Mouse (Mus musculus) megakaryocyte, embryonic 14.5 days (primary cell): ENCODE data around the gene Ppp3ca. TPM values are rescaled to one million over a fixed set of nuclear protein-coding genes. Genes with fewer than 3 reads are reported as not detected.
A peak's percentile ranks its signal among the peaks of the same experiment; 100 is the strongest.

ENCODE experiments used
- H3K27me3 ChIP-seq: replicated peaks from 2 replicates; pipeline ENCODE3; 2012; ENCODE audit warnings: inconsistent platforms
- H3K36me3 ChIP-seq: replicated peaks from 2 replicates; pipeline ENCODE3; 2012; ENCODE audit warnings: low read length, inconsistent platforms, mixed read lengths
- H3K4me1 ChIP-seq: 2 replicates; pipeline ENCODE4 v1.6.1; 2012; ENCODE audit warnings: inconsistent platforms
- H3K4me3 ChIP-seq: replicated peaks from 2 replicates; pipeline ENCODE3; 2012; ENCODE audit warnings: moderate library complexity, mild to moderate bottlenecking, inconsistent platforms
- H3K9me3 ChIP-seq: 2 replicates; pipeline ENCODE4 v1.6.1; 2012; ENCODE audit warnings: inconsistent platforms
- FLI1 ChIP-seq: IDR thresholded peaks from 2 replicates; pipeline ENCODE4 v1.6.1; 2012; ENCODE audit warnings: low read length, inconsistent platforms, mixed read lengths
- GATA1 ChIP-seq: IDR thresholded peaks from 3 replicates; pipeline ENCODE4 v1.6.1; 2012; ENCODE audit warnings: mixed read lengths, low read length, inconsistent platforms, borderline replicate concordance
- polyA plus RNA-seq: library from polyadenylated mRNA; stranded (reverse); fragments of >175 nt; gene quantifications from 2 replicates; pipeline ENCODE4 v1.2.3, GENCODE M21; 2012; ENCODE audit warnings: low replicate concordance; ENCODE audit not compliant: insufficient read depth

Gene Ppp3ca
- polyA plus RNA-seq, 1 experiment, result 42.7 TPM

DNA sequence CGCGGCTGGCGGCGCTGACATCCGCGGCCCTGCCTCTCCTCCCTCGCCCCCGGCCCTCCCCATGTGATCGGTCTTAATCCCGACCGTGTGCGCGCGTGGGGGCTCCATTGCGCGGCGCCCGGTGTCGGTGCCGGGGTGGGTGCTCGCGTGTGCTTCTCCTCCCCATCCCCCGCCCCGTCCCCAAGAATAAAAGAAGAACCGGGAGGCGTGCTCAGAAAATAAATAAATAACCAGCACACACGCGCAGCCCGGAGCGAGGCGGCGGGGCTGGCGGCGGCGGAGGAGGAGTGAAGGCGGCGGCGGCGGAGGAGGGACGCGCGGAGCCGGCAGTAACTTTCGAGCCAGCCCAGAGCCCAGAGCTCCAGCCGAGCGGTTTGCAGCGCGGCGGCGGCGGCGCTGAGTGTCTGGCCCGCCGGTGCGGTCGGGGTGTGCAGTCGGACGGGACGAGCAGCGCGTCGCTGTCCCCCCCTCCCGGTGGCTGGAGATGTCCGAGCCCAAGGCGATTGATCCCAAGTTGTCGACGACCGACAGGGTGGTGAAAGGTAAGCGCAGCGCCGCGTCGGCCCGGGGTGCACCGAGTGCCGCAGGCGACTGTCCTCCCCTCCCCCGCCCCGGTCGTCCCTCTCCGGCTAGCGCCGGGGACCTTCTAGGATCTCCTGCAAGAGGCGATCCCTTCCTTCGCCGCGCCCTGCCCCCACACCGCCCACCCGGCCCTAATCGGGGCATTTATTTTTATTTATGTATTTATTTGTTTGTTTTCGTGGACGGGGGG is 622 bp downstream of the Ppp3ca start:
- no peaks in the 10 kb centered on the region for H3K27me3 ChIP-seq

DNA sequence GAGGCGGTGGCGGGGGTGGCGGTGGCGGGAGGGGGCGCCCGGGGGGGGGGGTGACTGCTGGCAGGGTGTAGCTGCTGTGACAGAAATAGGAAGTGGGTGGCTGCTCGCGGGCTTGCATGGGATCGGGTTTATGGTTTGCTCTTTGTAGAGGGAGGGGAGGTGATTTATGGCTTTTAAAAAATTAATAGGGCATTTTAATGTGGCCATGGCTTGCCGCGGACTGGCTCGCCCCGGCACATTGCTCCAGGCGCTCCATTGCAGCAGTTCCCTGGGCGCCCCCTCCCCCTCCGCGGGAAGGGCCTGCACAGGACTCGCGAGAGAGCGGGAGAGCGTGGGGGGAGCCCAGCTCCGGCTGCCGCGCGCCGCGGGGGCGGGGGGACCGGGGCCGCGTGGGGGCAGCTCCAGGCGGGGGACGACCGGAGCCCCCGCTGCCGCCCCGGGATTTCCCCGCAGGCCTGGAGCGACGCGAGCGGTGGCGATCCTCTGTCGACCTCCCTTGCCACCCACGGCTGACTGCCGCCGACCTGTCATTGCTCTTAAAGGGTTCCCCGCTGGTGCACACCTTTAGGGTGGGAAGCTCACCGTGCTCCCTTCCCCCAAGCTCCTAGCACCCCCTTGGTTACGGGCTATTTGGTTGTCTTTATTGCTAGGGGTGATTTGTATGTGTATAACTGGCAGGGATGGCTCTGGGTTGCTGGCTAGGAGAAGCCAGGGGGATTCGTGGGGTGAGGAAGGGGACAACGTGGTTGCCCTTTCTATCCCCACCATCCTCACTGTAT is 1.4 kb downstream of the Ppp3ca start:
- H3K4me1 ChIP-seq, result peaks cover 63% of the 10 kb centered on the region
- TF ChIP-seq GATA1 (no peak), FLI1 (no peak)

More for the DNA sequence above, 622 bp downstream of the Ppp3ca start:
- Histone ChIP-seq H3K9me3 (no peaks in the 10 kb centered on the region), H3K4me3 (peak overlapping the region; percentile 99), H3K36me3 (no peaks in the 10 kb centered on the region), H3K4me1 (peaks cover 55% of the 10 kb centered on the region)
- TF ChIP-seq GATA1 (no peak), FLI1 (no peak)

DNA sequence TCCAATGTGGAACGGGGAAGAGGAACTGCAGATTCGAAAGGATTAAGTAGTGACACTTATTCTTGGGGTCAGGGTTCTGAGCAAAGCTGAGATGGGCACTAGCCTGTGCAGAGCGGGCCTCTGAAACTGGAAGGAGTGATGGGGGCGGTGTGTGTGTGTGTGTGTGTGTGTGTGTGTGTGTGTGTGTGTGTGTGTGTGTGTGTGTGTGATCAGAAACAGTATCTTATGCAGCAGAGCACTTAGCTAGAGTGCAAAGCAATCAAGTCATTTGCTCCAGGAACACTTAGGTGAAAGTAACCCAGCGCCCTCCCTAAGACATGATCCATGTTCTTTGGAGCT is 2.0 kb downstream of the Ppp3ca start:
- TF ChIP-seq GATA1 (no peak), FLI1 (no peak)
- no peaks in the 10 kb centered on the region for H3K9me3 ChIP-seq
- no peaks in the 10 kb centered on the region for H3K36me3 ChIP-seq
- no peaks in the 10 kb centered on the region for H3K27me3 ChIP-seq
- peaks cover 68% of the 10 kb centered on the region for H3K4me1 ChIP-seq
- peak overlapping the region; percentile 99 for H3K4me3 ChIP-seq

More for the DNA sequence above, 1.4 kb downstream of the Ppp3ca start:
- Histone ChIP-seq H3K27me3 (no peaks in the 10 kb centered on the region), H3K36me3 (no peaks in the 10 kb centered on the region), H3K4me3 (peak overlapping the region; percentile 99), H3K9me3 (no peaks in the 10 kb centered on the region)

DNA sequence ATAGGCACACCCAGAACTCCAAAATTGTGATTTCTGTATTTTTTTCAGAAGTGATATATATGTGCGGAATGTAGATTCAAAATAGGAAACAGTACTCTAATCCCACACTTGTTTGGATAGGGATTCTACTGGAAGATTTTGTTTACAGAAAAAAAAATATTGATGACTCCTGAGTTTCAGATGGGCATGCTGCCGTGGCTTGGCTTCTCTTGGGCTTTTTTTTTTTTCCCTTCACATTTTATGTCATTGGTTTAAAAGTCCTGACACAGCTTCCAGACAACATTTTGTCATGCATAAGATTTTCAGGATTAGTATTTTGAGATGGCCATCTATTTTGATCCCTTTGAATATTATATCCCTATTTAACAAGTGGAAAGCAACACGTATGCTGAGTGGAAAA is 2.9 kb downstream of the Ppp3ca start:
- Histone ChIP-seq H3K4me1 (peaks cover 67% of the 10 kb centered on the region), H3K9me3 (no peaks in the 10 kb centered on the region), H3K27me3 (no peaks in the 10 kb centered on the region), H3K36me3 (no peaks in the 10 kb centered on the region), H3K4me3 (peak overlapping the region; percentile 99)
- no peak for TF ChIP-seq FLI1
- no peak for TF ChIP-seq GATA1

DNA sequence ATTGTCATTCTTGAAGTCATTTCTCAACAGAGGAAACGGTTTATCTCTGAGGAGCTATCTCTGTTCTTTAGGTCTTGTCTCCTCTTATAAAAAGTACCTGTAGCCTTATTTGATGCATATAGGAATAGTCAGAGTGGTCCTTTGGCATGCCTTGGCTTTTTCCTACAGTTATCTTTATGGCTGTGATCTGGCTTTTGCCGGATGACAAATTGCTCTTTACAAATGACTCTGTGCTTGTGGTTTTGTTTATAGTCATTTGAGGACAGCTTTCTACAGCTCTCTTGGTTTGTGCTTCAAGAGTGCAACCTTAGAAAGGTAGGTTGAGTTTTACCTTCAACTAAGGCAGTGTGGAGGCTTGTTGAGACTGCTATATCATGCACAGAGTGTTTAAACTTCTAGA is 3.4 kb downstream of the Ppp3ca start:
- H3K4me3 ChIP-seq, result no peak overlapping the region
- no peaks in the 10 kb centered on the region for H3K27me3 ChIP-seq
- H3K36me3 ChIP-seq, result no peaks in the 10 kb centered on the region
- peaks cover 63% of the 10 kb centered on the region for H3K4me1 ChIP-seq
- TF ChIP-seq GATA1, result no peak
- no peak for TF ChIP-seq FLI1
- no peaks in the 10 kb centered on the region for H3K9me3 ChIP-seq

DNA sequence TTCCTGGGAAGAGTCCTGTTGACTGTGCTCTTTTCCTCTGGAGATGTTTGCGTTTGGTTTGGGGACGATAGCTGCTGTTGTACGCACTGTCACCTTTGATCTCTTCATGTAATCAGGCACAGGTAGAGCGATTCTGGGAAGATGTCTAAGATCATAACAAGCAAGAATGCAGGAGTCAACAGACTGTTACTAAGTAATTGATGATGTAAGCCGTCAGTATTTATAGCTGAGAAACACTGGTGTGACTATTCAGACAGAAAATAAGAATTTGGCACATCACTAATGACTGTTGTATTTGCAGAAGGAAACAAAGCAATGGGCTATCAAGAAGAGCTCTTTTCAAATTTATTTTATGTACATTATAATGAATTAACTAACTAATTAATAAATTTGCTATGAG is 4.6 kb downstream of the Ppp3ca start:
- no peaks in the 10 kb centered on the region for H3K9me3 ChIP-seq
- H3K4me1 ChIP-seq, result peaks cover 55% of the 10 kb centered on the region
- no peak overlapping the region for H3K4me3 ChIP-seq
- TF ChIP-seq GATA1 (no peak), FLI1 (no peak)
- no peaks in the 10 kb centered on the region for H3K27me3 ChIP-seq
- H3K36me3 ChIP-seq, result no peaks in the 10 kb centered on the region

DNA sequence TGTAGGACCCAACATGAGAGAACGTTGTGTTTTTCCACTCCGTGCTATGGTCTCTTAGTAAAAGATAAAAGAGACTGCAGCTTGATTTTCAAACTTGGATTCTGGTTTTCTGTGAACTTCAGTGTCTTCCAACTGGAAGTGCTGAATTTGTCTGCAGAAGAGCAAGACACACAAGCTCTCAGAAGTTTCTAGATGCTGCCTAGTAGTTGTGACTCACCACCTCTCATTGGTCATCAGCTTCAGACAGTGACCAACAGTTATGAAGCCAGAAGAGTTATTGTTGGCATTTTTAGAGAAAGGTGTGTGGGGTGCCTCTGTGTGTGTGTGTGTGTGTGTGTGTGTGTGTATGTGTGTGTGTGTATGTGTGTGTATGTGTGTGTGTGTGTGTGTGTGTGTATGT is 7.1 kb downstream of the Ppp3ca start:
- no peak for TF ChIP-seq FLI1
- TF ChIP-seq GATA1, result no peak
- Histone ChIP-seq H3K4me3 (no peak overlapping the region), H3K4me1 (peaks cover 66% of the 10 kb centered on the region), H3K36me3 (peaks cover 2% of the 10 kb centered on the region), H3K27me3 (no peaks in the 10 kb centered on the region), H3K9me3 (no peaks in the 10 kb centered on the region)

DNA sequence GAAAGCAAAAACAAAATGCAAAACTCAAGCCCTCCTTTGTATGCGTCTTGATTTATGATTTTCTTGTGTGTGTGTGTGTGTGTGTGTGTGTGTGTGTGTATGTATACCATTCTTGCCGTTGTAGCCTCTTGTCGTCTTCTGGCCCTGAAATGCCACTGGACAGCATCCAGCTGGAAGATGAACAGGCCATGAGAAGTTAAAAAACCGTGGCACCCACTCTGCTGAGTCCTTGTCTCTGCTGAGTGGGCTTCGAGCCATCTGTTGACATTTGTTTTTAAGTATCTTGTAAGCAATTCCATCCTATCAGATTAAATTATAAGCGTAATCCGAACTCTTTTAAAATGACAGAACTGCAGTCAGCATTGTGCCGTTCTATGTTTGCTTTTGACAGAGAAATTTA is 8.5 kb downstream of the Ppp3ca start:
- no peak for TF ChIP-seq GATA1
- no peak for TF ChIP-seq FLI1
- Histone ChIP-seq H3K4me1 (peaks cover 61% of the 10 kb centered on the region), H3K9me3 (no peaks in the 10 kb centered on the region), H3K4me3 (no peak overlapping the region), H3K36me3 (peaks cover 4% of the 10 kb centered on the region), H3K27me3 (no peaks in the 10 kb centered on the region)

DNA sequence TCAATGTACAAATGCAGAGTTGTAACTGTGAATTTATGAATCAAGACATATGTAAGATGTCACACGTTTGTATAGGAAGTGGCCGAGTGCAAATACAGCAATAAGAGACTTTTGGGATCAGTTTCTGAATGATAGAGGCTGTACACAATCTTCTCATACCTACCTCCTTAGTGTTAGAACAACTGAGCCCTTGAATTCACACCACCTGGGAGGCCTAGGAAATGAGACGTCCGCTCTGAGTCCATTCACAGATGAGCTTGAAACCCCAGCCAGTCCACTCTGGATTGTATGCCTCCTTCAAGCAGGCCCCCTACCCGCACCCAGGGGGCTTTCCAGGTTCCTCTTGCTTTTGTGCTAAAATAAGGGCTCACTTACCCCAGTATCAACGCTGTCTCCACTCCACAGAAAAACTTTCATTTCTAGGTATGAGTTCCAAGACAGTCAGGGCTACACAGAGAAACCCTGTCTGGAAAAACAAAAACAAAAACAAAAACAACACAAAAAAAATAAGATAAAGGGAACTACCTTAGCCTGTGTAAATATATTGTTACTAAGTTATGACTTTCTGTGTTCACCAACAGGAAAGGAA is 10.1 kb downstream of the Ppp3ca start:
- Histone ChIP-seq H3K9me3 (no peaks in the 10 kb centered on the region), H3K4me1 (peaks cover 67% of the 10 kb centered on the region), H3K27me3 (no peaks in the 10 kb centered on the region), H3K4me3 (no peak overlapping the region), H3K36me3 (peaks cover 4% of the 10 kb centered on the region)
- TF ChIP-seq GATA1 (no peak), FLI1 (no peak)

DNA sequence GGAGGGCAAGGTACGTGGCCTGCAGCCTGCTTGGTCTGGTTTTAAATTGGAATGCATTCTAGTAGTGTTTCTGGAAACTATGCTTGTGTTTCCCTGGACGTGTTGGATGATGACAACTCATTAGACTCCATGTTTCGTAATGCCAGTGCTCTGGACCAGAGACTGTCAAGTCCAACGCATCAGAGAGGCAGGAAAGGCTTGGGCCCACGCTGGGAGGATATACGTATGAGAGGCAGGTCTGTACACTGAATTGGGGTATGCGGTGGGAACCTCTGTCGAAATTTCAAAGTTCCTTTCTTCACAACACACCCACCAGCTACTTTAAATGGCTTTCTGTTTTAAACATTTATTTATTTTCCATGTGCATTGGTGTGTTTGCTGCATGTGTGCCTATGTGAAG is 12.3 kb downstream of the Ppp3ca start:
- H3K36me3 ChIP-seq, result peaks cover 4% of the 10 kb centered on the region
- TF ChIP-seq FLI1 (no peak), GATA1 (no peak)
- H3K27me3 ChIP-seq, result no peaks in the 10 kb centered on the region
- no peak overlapping the region for H3K4me3 ChIP-seq
- no peaks in the 10 kb centered on the region for H3K9me3 ChIP-seq
- peaks cover 54% of the 10 kb centered on the region for H3K4me1 ChIP-seq
